Mouse (Mus musculus): ENCODE data around the gene Tmprss6.
A peak's percentile ranks its signal among the peaks of the same experiment; 100 is the strongest.

Gene Tmprss6

DNA sequence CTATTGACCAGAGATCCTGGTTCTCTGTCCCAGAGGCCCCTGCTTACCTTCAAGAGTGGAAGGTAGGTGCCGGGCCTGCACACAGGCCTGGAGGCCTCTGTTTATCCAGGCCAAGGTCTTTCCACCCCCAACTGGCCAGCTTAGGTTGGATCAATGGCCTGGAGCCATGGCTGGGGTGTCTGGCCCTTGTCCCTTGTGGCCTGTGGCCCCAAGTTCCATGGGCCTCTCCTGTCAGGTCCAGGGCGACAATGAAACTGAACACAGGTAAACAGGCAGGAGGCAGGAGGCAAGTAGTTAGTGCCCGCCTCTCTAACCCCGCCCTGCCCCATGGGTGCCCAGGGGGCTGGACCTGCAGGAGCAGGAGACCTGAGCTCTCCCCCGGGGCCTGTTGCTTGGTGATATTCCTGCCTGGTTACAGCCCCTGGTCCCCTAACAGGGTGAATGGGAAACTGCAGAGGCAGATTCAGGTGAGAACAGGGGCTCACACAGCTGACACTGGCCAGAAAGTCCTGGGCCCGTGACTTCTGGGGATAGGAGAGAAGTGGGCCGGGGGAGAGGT lies at the start of gene Tmprss6:
Gene Tmprss6, minus strand, starts transcription at position 256 of the 559 bp plus-strand sequence.
- DNase-seq = no peak

- no peak for DNase-seq
These were observed 49.8 kb upstream of the Tmprss6 start for GRCm38 (mm10) chr15:78518221-78518620.

DNA sequence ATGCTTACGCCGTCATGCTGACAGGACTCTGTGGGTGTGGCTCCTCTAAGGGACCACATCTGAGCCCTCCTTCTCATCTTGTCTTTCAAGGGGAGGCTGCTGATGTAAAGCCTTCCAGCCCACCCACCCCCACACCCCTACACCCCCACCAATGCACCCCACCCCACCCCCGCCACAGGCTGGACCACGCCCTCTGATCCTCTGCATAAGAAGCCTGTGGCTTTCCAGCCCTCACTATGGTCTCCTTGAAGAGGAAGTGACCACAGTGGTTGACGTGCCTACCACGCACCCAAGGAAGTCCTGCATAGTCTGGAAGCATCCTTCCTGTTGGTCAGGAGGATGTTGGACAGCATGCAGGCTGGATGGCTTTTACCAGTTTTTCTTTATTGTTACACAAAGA lies 47.3 kb upstream of the Tmprss6 start:
- no peak for DNase-seq

GRCm38 (mm10) chr15:78514393-78515146 lies 46.1 kb upstream of the Tmprss6 start:
- DNase-seq = peak; percentile 83

DNA sequence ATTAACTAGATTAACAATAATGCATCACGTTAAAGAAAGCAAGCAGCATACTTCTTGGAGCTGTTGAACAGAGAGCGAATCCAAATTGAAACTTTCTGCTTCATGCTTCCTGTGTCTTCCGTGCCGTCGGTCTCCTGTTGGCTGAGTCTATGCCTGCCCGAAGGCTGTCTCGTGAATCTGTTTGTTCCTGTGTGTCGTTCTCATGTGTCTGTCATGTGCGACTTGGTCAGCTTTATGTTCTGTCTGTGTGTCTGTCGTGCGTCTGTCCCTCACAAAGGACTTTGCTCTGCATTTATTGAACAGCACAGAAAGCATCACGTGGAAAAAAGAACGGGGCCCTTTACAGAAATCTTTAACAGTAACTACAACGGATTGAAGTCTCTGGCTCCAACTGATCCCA lies 44.6 kb upstream of the Tmprss6 start:
- no peak for DNase-seq

DNA sequence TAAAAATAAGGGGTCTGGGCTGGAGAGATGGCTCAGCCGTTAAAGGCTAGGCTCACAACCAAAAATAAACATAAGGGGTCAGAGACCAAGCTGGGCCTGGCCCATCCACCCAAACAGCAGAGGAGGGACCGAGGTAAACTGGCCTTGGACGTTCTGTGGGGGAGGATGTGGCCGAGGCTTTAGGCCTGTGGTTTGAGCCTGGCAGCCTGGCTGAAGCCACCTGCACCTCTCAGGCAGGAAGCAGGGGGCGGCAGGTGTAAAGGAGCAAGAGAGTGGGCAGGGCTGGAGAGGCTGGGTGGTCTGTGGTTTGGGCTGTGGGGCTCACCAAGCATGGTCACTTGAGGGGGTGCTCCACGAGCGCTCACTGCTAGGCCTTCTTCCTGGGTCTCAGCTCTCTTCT lies 43.5 kb upstream of the Tmprss6 start:
- no peak for DNase-seq

- DNase-seq = no peak
These were observed 42.3 kb upstream of the Tmprss6 start for GRCm38 (mm10) chr15:78510736-78511135.

GRCm38 (mm10) chr15:78510121-78510576 lies 41.7 kb upstream of the Tmprss6 start:
- DNase-seq = no peak

- no peak for DNase-seq
These were observed 41.0 kb upstream of the Tmprss6 start for GRCm38 (mm10) chr15:78509297-78509899.

GRCm38 (mm10) chr15:78508443-78508842 lies 40.0 kb upstream of the Tmprss6 start:
- DNase-seq = no peak

DNA sequence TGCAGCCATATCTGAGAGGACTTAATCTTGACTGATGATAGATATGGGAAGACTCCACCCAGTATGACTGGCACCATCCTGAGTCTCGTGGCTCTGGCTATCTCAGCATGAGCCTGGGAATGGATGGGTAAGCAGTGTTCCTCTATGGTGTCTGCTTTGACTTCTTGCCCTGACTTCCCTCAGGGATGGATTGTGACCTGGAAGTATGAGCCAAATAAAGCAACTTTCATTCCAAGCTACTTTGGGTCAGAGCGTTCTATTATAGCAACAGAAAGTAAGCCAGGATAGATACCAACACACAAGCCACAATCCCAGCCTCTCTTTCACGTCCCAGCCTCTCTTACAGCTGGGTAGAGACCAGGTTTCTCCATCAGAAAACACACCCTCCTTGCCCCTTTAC lies 37.1 kb upstream of the Tmprss6 start:
- no peak for DNase-seq

DNA sequence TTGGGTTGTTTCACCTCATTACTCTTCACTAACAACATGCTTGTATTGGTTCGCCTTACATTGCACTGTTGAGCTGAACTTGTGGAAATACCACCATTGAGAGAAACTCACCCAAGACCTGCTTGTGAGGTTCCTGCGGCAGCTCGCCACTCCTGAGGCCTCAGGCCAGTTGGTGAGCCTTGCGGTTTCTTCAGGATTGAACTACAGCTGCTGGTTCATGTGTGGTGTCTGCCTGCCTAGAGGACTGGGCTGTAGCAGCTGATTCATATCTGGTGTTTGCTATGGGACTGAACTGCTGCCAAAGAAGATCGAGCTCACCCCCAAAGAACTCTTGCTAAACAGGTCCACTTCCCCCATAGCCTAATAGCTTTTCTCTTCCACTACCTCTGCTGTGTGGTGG lies 36.4 kb upstream of the Tmprss6 start:
- DNase-seq = no peak

DNA sequence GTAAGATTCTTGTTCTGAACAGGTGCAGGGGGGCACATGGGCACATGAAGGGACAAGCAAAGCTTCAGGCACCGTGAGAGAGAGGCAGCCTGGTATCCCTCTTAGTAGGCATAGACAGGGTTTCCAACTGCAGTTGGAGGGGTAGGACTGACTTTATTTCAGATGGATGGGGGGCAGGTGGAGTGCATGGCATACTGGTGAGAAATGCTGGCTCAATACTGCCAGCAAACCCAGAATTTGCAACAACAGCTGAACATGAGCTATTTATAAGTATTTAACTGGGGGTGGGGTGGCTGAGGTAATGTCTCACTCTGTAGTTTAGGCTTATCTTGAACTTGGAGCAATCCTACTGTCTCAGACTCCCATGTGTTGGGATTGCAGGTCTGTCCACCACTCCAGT lies 35.6 kb upstream of the Tmprss6 start:
- no peak for DNase-seq

- DNase-seq = no peak
These were observed 34.2 kb upstream of the Tmprss6 start for GRCm38 (mm10) chr15:78502437-78503132.

DNA sequence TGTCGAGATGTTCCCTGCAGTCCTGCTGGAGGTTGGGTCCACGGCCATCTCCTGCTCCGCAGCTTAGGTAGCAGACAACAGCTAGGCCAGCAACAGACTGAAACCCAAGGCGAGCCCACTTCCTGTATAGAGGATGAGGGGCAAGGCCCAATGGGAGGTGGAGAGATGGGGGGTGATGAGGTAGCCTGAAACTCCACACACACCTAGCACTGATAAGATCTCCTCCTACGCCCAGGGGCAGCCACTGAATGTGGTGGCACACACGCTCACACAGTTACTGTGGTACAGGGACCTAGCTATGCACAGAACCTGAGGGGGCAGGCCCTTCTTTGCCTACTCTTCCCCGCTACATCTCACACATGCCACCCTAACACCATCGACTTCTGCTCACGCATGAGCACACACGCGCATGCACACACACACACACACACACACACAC lies 26.6 kb upstream of the Tmprss6 start, which contains the start of gene Il2rb:
Gene Il2rb, minus strand, starts transcription at position 304 of the 439 bp plus-strand sequence.
- DNase-seq = no peak

- no peak for DNase-seq
These were observed 25.1 kb upstream of the Tmprss6 start for GRCm38 (mm10) chr15:78493401-78494010.

GRCm38 (mm10) chr15:78491301-78491700 lies 22.9 kb upstream of the Tmprss6 start:
- no peak for DNase-seq

- DNase-seq = no peak
These were observed 21.5 kb upstream of the Tmprss6 start for GRCm38 (mm10) chr15:78489906-78490305.

DNA sequence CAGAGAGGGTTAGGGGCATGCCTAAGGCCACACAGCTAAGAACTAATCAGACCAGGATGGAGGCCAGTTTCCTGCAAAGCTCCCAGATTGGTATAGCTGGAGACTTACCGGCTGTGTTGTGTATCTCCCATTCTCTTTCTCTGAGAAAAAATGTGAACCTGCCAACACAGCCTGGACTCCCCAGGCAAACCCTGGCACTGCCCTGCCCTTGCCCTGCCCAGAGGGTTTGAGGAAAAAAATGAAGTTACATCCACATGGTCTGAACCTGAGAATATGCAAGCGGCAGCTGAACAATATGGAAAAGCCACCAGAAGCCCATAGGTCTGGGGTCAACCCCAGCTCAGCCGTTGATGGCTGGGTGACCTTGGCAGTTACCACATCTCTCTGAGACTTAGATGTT lies 20.8 kb upstream of the Tmprss6 start:
- DNase-seq = no peak

DNA sequence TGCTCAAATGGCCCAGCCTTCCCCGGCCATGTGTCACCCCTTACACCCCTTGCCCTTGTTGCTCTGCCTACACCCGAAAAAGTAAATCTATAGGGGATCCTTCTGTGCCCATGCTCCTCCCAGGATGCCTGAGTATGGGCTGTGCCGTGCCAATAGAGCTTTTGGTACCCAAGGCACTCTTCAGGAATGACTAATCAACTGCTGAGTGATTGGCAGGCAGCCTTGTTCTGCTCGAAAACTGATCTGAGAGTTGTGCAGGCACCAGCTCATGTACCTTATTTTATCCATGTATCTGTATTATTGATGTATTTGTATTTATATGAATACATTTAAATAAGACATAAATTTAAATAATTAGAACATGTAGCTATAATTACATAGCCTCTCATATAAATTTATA lies 18.6 kb upstream of the Tmprss6 start:
- DNase-seq = no peak

DNA sequence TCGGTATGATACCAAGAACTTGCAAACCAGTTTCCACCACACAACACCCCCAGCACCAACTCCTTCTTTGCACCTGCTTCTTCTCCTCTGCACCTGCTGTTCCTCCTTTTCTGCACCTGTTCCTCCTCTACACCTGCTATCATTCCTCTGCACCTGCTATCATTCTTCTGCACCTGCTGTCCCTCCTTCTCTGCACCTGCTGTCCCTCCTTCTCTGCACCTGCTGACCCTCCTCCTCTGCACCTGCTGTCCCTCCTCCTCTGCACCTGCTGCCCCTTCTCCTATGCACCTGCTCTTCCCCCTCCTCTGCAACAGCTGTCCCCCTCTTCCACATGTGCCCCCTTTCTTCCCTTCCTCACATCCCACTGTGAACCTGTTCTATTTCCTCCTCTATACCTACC lies 18.1 kb upstream of the Tmprss6 start:
- no peak for DNase-seq

- peak; percentile 77 for DNase-seq
These were observed 14.9 kb upstream of the Tmprss6 start for GRCm38 (mm10) chr15:78483311-78483710.

GRCm38 (mm10) chr15:78482518-78482917 lies 14.1 kb upstream of the Tmprss6 start:
- no peak for DNase-seq

All from cerebellum, adult 8-10 months (tissue).